Mouse (Mus musculus) intestine, embryonic 15.5 days (tissue): Measurements from ENCODE around the gene Sun1. TPM values are rescaled to one million over a fixed set of nuclear protein-coding genes. Genes with fewer than 3 reads are reported as not detected.

Experiments used
- ATAC-seq: fragments of 200-750 bp; cut with Nextera tagmentation; 2 replicates; pipeline ENCODE4 v1.8.0; 2017; ENCODE audit warnings: moderate TSS enrichment, moderate library complexity
- H3K27ac ChIP-seq: fragments of 300-500 bp; sonication (generic); 2 replicates; pipeline ENCODE4 v1.5.1; 2015; ENCODE audit warnings: mild to moderate bottlenecking, inconsistent platforms
- H3K27me3 ChIP-seq: fragments of 300-500 bp; sonication (generic); replicated peaks from 2 replicates; pipeline ENCODE4 v1.6.1; 2015; ENCODE audit warnings: inconsistent platforms
- H3K36me3 ChIP-seq: fragments of 300-500 bp; sonication (generic); 2 replicates; pipeline ENCODE4 v1.6.1; 2015; ENCODE audit warnings: inconsistent platforms
- H3K4me1 ChIP-seq: fragments of 300-500 bp; sonication (generic); replicated peaks from 2 replicates; pipeline ENCODE4 v1.6.1; 2015; ENCODE audit warnings: inconsistent platforms
- H3K4me2 ChIP-seq: fragments of 300-500 bp; sonication (generic); replicated peaks from 2 replicates; pipeline ENCODE4 v1.6.1; 2015; ENCODE audit warnings: mild to moderate bottlenecking, inconsistent platforms
- H3K4me3 ChIP-seq: fragments of 300-500 bp; sonication (generic); replicated peaks from 2 replicates; pipeline ENCODE4 v1.5.1; 2015; ENCODE audit warnings: inconsistent platforms
- H3K9ac ChIP-seq: fragments of 300-500 bp; sonication (generic); 2 replicates; pipeline ENCODE4 v1.6.1; 2015; ENCODE audit warnings: inconsistent platforms
- H3K9me3 ChIP-seq: fragments of 300-500 bp; sonication (generic); 2 replicates; pipeline ENCODE4 v1.6.1; 2016; ENCODE audit warnings: inconsistent platforms
- WGBS: fragments of 180-500 bp; shearing (Covaris S2); methylation state at CpG from one replicate; pipeline ENCODE4 v1.1.7; 2015; 5-methylcytosine and 5-hydroxymethylcytosine counted together
- polyA plus RNA-seq: library from polyadenylated mRNA; unstranded; fragments of >200 nt; fragmentation: Nextera tagmentation; extraction: Ambion mirVana; gene quantifications from 2 replicates; pipeline ENCODE4 v1.2.1, GENCODE M21; 2015

Gene Sun1
- polyA plus RNA-seq, 1 experiment from 2014 or later: 41.2 TPM

- Histone ChIP-seq H3K27ac (no peak overlapping the region), H3K36me3 (peaks cover 54% of the 10 kb centered on the region), H3K4me2 (no peak overlapping the region), H3K27me3 (no peaks in the 10 kb centered on the region), H3K4me3 (no peak overlapping the region), H3K9ac (no peak overlapping the region), H3K4me1 (no peaks in the 10 kb centered on the region), H3K9me3 (no peaks in the 10 kb centered on the region)
- WGBS: 92% methylated on average over 3 of the region's 3 CpGs
- no peak for ATAC-seq
Measured at GRCm38 (mm10) chr5:139232083-139232482, 31.6 kb downstream of the Sun1 start.

- H3K4me3 ChIP-seq: no peak overlapping the region
- H3K27me3 ChIP-seq: no peaks in the 10 kb centered on the region
- H3K27ac ChIP-seq: no peak overlapping the region
- H3K9me3 ChIP-seq: no peaks in the 10 kb centered on the region
- no peak for ATAC-seq
- H3K4me2 ChIP-seq: no peak overlapping the region
- H3K9ac ChIP-seq: no peak overlapping the region
- 89% methylated on average over 4 of the region's 4 CpGs for WGBS
- H3K36me3 ChIP-seq: peaks cover 41% of the 10 kb centered on the region
- H3K4me1 ChIP-seq: no peaks in the 10 kb centered on the region
Measured at GRCm38 (mm10) chr5:139234423-139234822, 34.0 kb downstream of the Sun1 start.

- Histone ChIP-seq H3K27ac (no peak overlapping the region), H3K9ac (no peak overlapping the region), H3K4me3 (no peak overlapping the region), H3K27me3 (no peaks in the 10 kb centered on the region), H3K36me3 (peaks cover 52% of the 10 kb centered on the region), H3K4me1 (no peaks in the 10 kb centered on the region), H3K4me2 (no peak overlapping the region), H3K9me3 (no peaks in the 10 kb centered on the region)
- no peak for ATAC-seq
- WGBS: 60% methylated on average over 4 of the region's 4 CpGs
Measured at GRCm38 (mm10) chr5:139237436-139237835, 37.0 kb downstream of the Sun1 start.

GRCm38 (mm10) chr5:139241022-139241761 is 40.8 kb downstream of the Sun1 start:
- Histone ChIP-seq H3K36me3 (peaks cover 48% of the 10 kb centered on the region), H3K9me3 (no peaks in the 10 kb centered on the region), H3K27me3 (no peaks in the 10 kb centered on the region), H3K4me3 (no peak overlapping the region), H3K27ac (no peak overlapping the region), H3K9ac (no peak overlapping the region), H3K4me2 (no peak overlapping the region), H3K4me1 (no peaks in the 10 kb centered on the region)
- 86% methylated on average over 15 of the region's 15 CpGs for WGBS
- no peak for ATAC-seq

GRCm38 (mm10) chr5:139243384-139243783 is 42.9 kb downstream of the Sun1 start:
- Histone ChIP-seq H3K4me2 (no peak overlapping the region), H3K9ac (no peak overlapping the region), H3K36me3 (peaks cover 57% of the 10 kb centered on the region), H3K4me3 (no peak overlapping the region), H3K27me3 (no peaks in the 10 kb centered on the region), H3K27ac (no peak overlapping the region), H3K4me1 (no peaks in the 10 kb centered on the region), H3K9me3 (no peaks in the 10 kb centered on the region)
- no peak for ATAC-seq
- 88% methylated on average over 1 of the region's 1 CpGs for WGBS

GRCm38 (mm10) chr5:139247767-139248166 is 47.3 kb downstream of the Sun1 start:
- H3K4me2 ChIP-seq: no peak overlapping the region
- H3K27ac ChIP-seq: no peak overlapping the region
- 88% methylated on average over 3 of the region's 3 CpGs for WGBS
- H3K4me1 ChIP-seq: no peaks in the 10 kb centered on the region
- no peaks in the 10 kb centered on the region for H3K9me3 ChIP-seq
- H3K27me3 ChIP-seq: no peaks in the 10 kb centered on the region
- no peak overlapping the region for H3K9ac ChIP-seq
- peaks cover 36% of the 10 kb centered on the region; the same call in 1 of the 2 replicates for H3K36me3 ChIP-seq
- no peak overlapping the region for H3K4me3 ChIP-seq
- no peak for ATAC-seq

GRCm38 (mm10) chr5:139248846-139249245 is 48.4 kb downstream of the Sun1 start:
- peaks cover 35% of the 10 kb centered on the region; the same call in 1 of the 2 replicates for H3K36me3 ChIP-seq
- ATAC-seq: no peak
- H3K4me3 ChIP-seq: no peak overlapping the region

GRCm38 (mm10) chr5:139251279-139251678 is 50.8 kb downstream of the Sun1 start:
- WGBS: 77% methylated on average over 7 of the region's 7 CpGs
- H3K9ac ChIP-seq: no peak overlapping the region; the same call in 1 of the 2 replicates
- peaks cover 19% of the 10 kb centered on the region; the same call in 1 of the 2 replicates for H3K36me3 ChIP-seq
- ATAC-seq: no peak
- H3K27ac ChIP-seq: peak overlapping the region; percentile 82; the same call in 1 of the 2 replicates
- H3K4me3 ChIP-seq: no peak overlapping the region
- H3K27me3 ChIP-seq: no peaks in the 10 kb centered on the region
- peaks cover 13% of the 10 kb centered on the region for H3K4me1 ChIP-seq
- H3K4me2 ChIP-seq: peak overlapping the region; percentile 86
- no peaks in the 10 kb centered on the region for H3K9me3 ChIP-seq

More at GRCm38 (mm10) chr5:139248846-139249245, 48.4 kb downstream of the Sun1 start:
- 69% methylated on average over 3 of the region's 3 CpGs for WGBS
- no peak overlapping the region for H3K9ac ChIP-seq
- H3K27me3 ChIP-seq: no peaks in the 10 kb centered on the region
- H3K4me2 ChIP-seq: no peak overlapping the region
- H3K4me1 ChIP-seq: peaks cover 6% of the 10 kb centered on the region; the same call in 1 of the 2 replicates
- no peak overlapping the region for H3K27ac ChIP-seq
- no peaks in the 10 kb centered on the region for H3K9me3 ChIP-seq

GRCm38 (mm10) chr5:139251736-139252080 is 51.3 kb downstream of the Sun1 start:
- H3K9me3 ChIP-seq: no peaks in the 10 kb centered on the region
- H3K4me2 ChIP-seq: peak overlapping the region; percentile 86
- WGBS: under 1% methylated on average over 8 of the region's 8 CpGs
- peaks cover 15% of the 10 kb centered on the region; the same call in 1 of the 2 replicates for H3K36me3 ChIP-seq
- H3K27ac ChIP-seq: peak overlapping the region; percentile 82
- no peaks in the 10 kb centered on the region for H3K27me3 ChIP-seq
- peaks cover 13% of the 10 kb centered on the region for H3K4me1 ChIP-seq
- peak overlapping the region; percentile 95 for H3K4me3 ChIP-seq
- H3K9ac ChIP-seq: peak overlapping the region; percentile 60
- peak; percentile 40 for ATAC-seq

GRCm38 (mm10) chr5:139252081-139252909 is 51.9 kb downstream of the Sun1 start, which contains the start of gene Get4:
Get4 (plus strand) TSS chr5:139252324.
- Histone ChIP-seq H3K9me3 (no peaks in the 10 kb centered on the region), H3K27ac (peak within 1 kb of the TSS; percentile 92), H3K9ac (peak within 1 kb of the TSS; percentile 89), H3K36me3 (peaks cover 9% of the 10 kb centered on the region; the same call in 1 of the 2 replicates), H3K4me2 (peak within 1 kb of the TSS; percentile 86), H3K4me1 (peaks cover 13% of the 10 kb centered on the region), H3K27me3 (no peaks in the 10 kb centered on the region), H3K4me3 (peak within 1 kb of the TSS; percentile 95)
- under 1% methylated on average over 79 of the region's 90 CpGs for WGBS
- ATAC-seq: peak; percentile 97

- H3K27me3 ChIP-seq: no peaks in the 10 kb centered on the region
- peak overlapping the region; percentile 89 for H3K9ac ChIP-seq
- peak overlapping the region; percentile 92 for H3K27ac ChIP-seq
- peak overlapping the region; percentile 95 for H3K4me3 ChIP-seq
- H3K4me1 ChIP-seq: peaks cover 13% of the 10 kb centered on the region
- WGBS: 0% methylated on average over 7 of the region's 7 CpGs
- no peaks in the 10 kb centered on the region for H3K9me3 ChIP-seq
- peaks cover 4% of the 10 kb centered on the region; the same call in 1 of the 2 replicates for H3K36me3 ChIP-seq
- H3K4me2 ChIP-seq: peak overlapping the region; percentile 86
- ATAC-seq: peak; percentile 48
Measured at GRCm38 (mm10) chr5:139252910-139253245, 52.4 kb downstream of the Sun1 start.

GRCm38 (mm10) chr5:139253301-139253741 is 52.9 kb downstream of the Sun1 start:
- Histone ChIP-seq H3K27ac (peak overlapping the region; percentile 92), H3K36me3 (peaks cover 4% of the 10 kb centered on the region; the same call in 1 of the 2 replicates), H3K4me3 (peak overlapping the region; percentile 95), H3K27me3 (no peaks in the 10 kb centered on the region), H3K4me1 (peaks cover 13% of the 10 kb centered on the region), H3K4me2 (peak overlapping the region; percentile 86), H3K9me3 (no peaks in the 10 kb centered on the region), H3K9ac (peak overlapping the region; percentile 89)
- 3% methylated on average over 6 of the region's 6 CpGs for WGBS
- peak; percentile 18; the same call in 1 of the 2 replicates for ATAC-seq
